Mouse (Mus musculus): Measurements from ENCODE around the gene Fgf15. TPM values are rescaled to one million over a fixed set of nuclear protein-coding genes. Genes with fewer than 3 reads are reported as not detected.
"Not testable (repeated sequence)": the region's sequence is repeated elsewhere in the genome, so short reads cannot be mapped to it uniquely, and the experiment has no call there.

Gene Fgf15
- total RNA-seq, 2 experiments from 2014 or later, result not detected

- DNase-seq, result no peak
- intact Hi-C loops (cut with DNase I), result no loop called here
These were observed 7.6 kb upstream of the Fgf15 start for GRCm38 (mm10) chr7:144888564-144889299.

GRCm38 (mm10) chr7:144890661-144891060 is 5.7 kb upstream of the Fgf15 start:
- DNase-seq; intact Hi-C loops (cut with DNase I): not testable (repeated sequence)

- intact Hi-C loops (cut with DNase I), result no loop called here
- DNase-seq, result no peak
These were observed 4.5 kb upstream of the Fgf15 start for GRCm38 (mm10) chr7:144891863-144892262.

GRCm38 (mm10) chr7:144892322-144892721 is 4.0 kb upstream of the Fgf15 start:
- intact Hi-C loops (cut with DNase I), result no loop called here
- no peak for DNase-seq

GRCm38 (mm10) chr7:144894191-144894590 is 2.1 kb upstream of the Fgf15 start:
- peak in 1 of 2 experiments; percentile 36 for DNase-seq
- intact Hi-C loops (cut with DNase I), result loop anchor here (2.0 kb wide), 1 partner anchor 309 kb away; no protein-coding TSS in a partner anchor

GRCm38 (mm10) chr7:144894706-144895105 is 1.6 kb upstream of the Fgf15 start:
- intact Hi-C loops (cut with DNase I), result loop anchor here (1.0 to 5.0 kb wide), 4 partner anchors 48 to 310 kb away; no protein-coding TSS in a partner anchor
- no peak for DNase-seq

GRCm38 (mm10) chr7:144895305-144896111 is 823 bp upstream of the Fgf15 start:
- intact Hi-C loops (cut with DNase I), result loop anchor here (1.0 to 5.0 kb wide), 4 partner anchors 49 to 311 kb away; no protein-coding TSS in a partner anchor
- peak; percentile 67 to 72 for DNase-seq

GRCm38 (mm10) chr7:144898506-144898905 is 2.2 kb downstream of the Fgf15 start:
- intact Hi-C loops (cut with DNase I), result loop anchor here (5.0 kb wide), 1 partner anchor 116 kb away; no protein-coding TSS in a partner anchor
- DNase-seq, result no peak

- intact Hi-C loops (cut with DNase I), result not testable (repeated sequence)
These were observed 9.2 kb downstream of the Fgf15 start for GRCm38 (mm10) chr7:144905514-144905913.

GRCm38 (mm10) chr7:144906708-144907397 is 10.5 kb downstream of the Fgf15 start:
- intact Hi-C loops (cut with DNase I), result no loop called here
- DNase-seq, result peak; percentile 61 to 75

More at GRCm38 (mm10) chr7:144905514-144905913, 9.2 kb downstream of the Fgf15 start:
- not testable (repeated sequence) for DNase-seq

- DNase-seq, result no peak
- intact Hi-C loops (cut with DNase I), result no loop called here
These were observed 11.5 kb downstream of the Fgf15 start for GRCm38 (mm10) chr7:144907793-144908192.

- DNase-seq, result no peak
- intact Hi-C loops (cut with DNase I), result no loop called here
These were observed 12.4 kb downstream of the Fgf15 start for GRCm38 (mm10) chr7:144908705-144909104.

GRCm38 (mm10) chr7:144911121-144911520 is 14.8 kb downstream of the Fgf15 start:
- no peak for DNase-seq
- intact Hi-C loops (cut with DNase I), result no loop called here

- DNase-seq, result no peak
- intact Hi-C loops (cut with DNase I), result no loop called here
These were observed 16.6 kb downstream of the Fgf15 start for GRCm38 (mm10) chr7:144912897-144913296.

- no peak for DNase-seq
- intact Hi-C loops (cut with DNase I), result no loop called here
These were observed 18.1 kb downstream of the Fgf15 start for GRCm38 (mm10) chr7:144914296-144914947.

- peak; percentile 87 to 93 for DNase-seq
- intact Hi-C loops (cut with DNase I), result no loop called here
These were observed 18.8 kb downstream of the Fgf15 start, which contains the start of gene LTO1 for GRCm38 (mm10) chr7:144914948-144915750. TSS of gene LTO1 (plus strand) at chr7:144915100.

- intact Hi-C loops (cut with DNase I), result no loop called here
- DNase-seq, result no peak
These were observed 22.5 kb downstream of the Fgf15 start for GRCm38 (mm10) chr7:144918823-144919222.

GRCm38 (mm10) chr7:144927591-144927990 is 31.3 kb downstream of the Fgf15 start:
- intact Hi-C loops (cut with DNase I), result no loop called here
- peak in 1 of 2 experiments; percentile 42 for DNase-seq
